11 mouse cellular contexts compared by ENCODE assay signal in genomic region chr5:89500182-89500581, GRCm38 (mm10). TPM values are rescaled to one million over a fixed set of nuclear protein-coding genes. Genes with fewer than 3 reads are reported as not detected.
A peak's percentile ranks its signal among the peaks of the same experiment; 100 is the strongest.
DNase-seq lines count a peak whose midpoint lies in the region; ATAC-seq lines count a peak whose summit lies in the region.
"Had no signal": no experiment of that assay in that cellular context is flagged by ENCODE, and none has a peak within 500 bp of the region (broad histone marks: within the 10 kb centered on the region; RNA-seq: fewer than 3 reads in every experiment).

No protein-coding gene starts in this region.

- no peaks in the 10 kb centered on the region for H3K27me3 ChIP-seq in kidney, embryonic 15.5 days
- H3K27me3 ChIP-seq: forebrain, embryonic 15.5 days; neural tube, embryonic 12.5 days had no signal

- H3K9ac ChIP-seq in kidney, embryonic 15.5 days: no peak overlapping the region
- H3K9ac ChIP-seq: forebrain, embryonic 15.5 days; neural tube, embryonic 12.5 days had no signal

- H3K4me3 ChIP-seq in kidney, embryonic 15.5 days (replicated peaks): no peak overlapping the region
- H3K4me3 ChIP-seq: forebrain, embryonic 15.5 days; neural tube, embryonic 12.5 days had no signal

- H3K4me1 ChIP-seq in kidney, embryonic 15.5 days: no peaks in the 10 kb centered on the region
- H3K4me1 ChIP-seq: forebrain, embryonic 15.5 days; neural tube, embryonic 12.5 days had no signal

- no peaks in the 10 kb centered on the region for H3K9me3 ChIP-seq in kidney, embryonic 15.5 days (replicated peaks)
- H3K9me3 ChIP-seq: forebrain, embryonic 15.5 days; neural tube, embryonic 12.5 days had no signal

- peak; percentile 52 for DNase-seq in kidney, adult 18-20 months
- DNase-seq in R1 (ENCODE audit: low read depth, low spot score): peak; percentile 61
- peak; percentile 54 for DNase-seq in kidney, adult 9 months
- peak; percentile 12 for DNase-seq in retina, embryonic 14.5 days (ENCODE audit: low spot score)
- no peak for DNase-seq in urinary bladder, adult 18-20 months (ENCODE audit: low spot score in 2 of 2)
- no peak for DNase-seq in heart, adult 11 months
- DNase-seq: thymus, postnatal 25 days had no signal

- H3K4me2 ChIP-seq in kidney, embryonic 15.5 days: no peak overlapping the region
- H3K4me2 ChIP-seq: forebrain, embryonic 15.5 days; neural tube, embryonic 12.5 days had no signal

- no peak overlapping the region for H3K27ac ChIP-seq in kidney, embryonic 15.5 days
- H3K27ac ChIP-seq: forebrain, embryonic 15.5 days; neural tube, embryonic 12.5 days had no signal

- no peaks in the 10 kb centered on the region for H3K36me3 ChIP-seq in kidney, embryonic 15.5 days
- H3K36me3 ChIP-seq: forebrain, embryonic 15.5 days; neural tube, embryonic 12.5 days had no signal

- no peak for ATAC-seq in kidney, embryonic 15.5 days (replicated peaks; ENCODE audit: low FRiP score)
- no peak for ATAC-seq in frontal cortex, adult (ENCODE audit: low TSS enrichment)
- ATAC-seq: forebrain, embryonic 15.5 days had no signal

- WGBS in kidney, embryonic 15.5 days: 55% methylated on average over 6 of the region's 6 CpGs

RNA-seq across cellular contexts. Expression of gene Npffr2, which starts 27.0 kb away (rescaled TPM):
- polyA plus RNA-seq in kidney, embryonic 15.5 days (2015; fragmentation: Nextera tagmentation; extraction: Ambion mirVana): not detected in 2 replicates
- polyA plus RNA-seq: forebrain, embryonic 15.5 days; neural tube, embryonic 12.5 days had no signal

RNA-seq across cellular contexts. Expression of gene Gc, which starts 42.5 kb away (rescaled TPM):
- polyA plus RNA-seq in kidney, embryonic 15.5 days (2015; fragmentation: Nextera tagmentation; extraction: Ambion mirVana): 8.6 and 9.2 TPM in 2 replicates
- polyA plus RNA-seq: forebrain, embryonic 15.5 days; neural tube, embryonic 12.5 days had no signal

Comparison
In these comparisons a context has a peak if more than half of its experiments do, and no peak if none do; other contexts are left out.
1. DNase-seq: peak in kidney, adult 18-20 months (single experiment), R1 (single experiment), kidney, adult 9 months (single experiment) and retina, embryonic 14.5 days (single experiment); none in urinary bladder, adult 18-20 months (0 of 2) and heart, adult 11 months (single experiment).